Mouse (Mus musculus): ENCODE data around the gene Car8. TPM values are rescaled to one million over a fixed set of nuclear protein-coding genes. Genes with fewer than 3 reads are reported as not detected.

Car8 gene
- polyA plus RNA-seq (2015; fragmentation: Nextera tagmentation; extraction: Ambion mirVana) = 0.52 and 0.81 TPM in 2 replicates

GRCm38 (mm10) chr4:8238560-8239305 lies at the start of gene Car8:
TSS of gene Car8 (minus strand) at chr4:8239041.

Small RNA genes within 50 kb of the gene (microRNA-seq; reads per million reads assigned to microRNA genes)
- not detected for gene Gm25355
